Comparison of ENCODE assay signal across 17 mouse cellular contexts in the genomic region with DNA sequence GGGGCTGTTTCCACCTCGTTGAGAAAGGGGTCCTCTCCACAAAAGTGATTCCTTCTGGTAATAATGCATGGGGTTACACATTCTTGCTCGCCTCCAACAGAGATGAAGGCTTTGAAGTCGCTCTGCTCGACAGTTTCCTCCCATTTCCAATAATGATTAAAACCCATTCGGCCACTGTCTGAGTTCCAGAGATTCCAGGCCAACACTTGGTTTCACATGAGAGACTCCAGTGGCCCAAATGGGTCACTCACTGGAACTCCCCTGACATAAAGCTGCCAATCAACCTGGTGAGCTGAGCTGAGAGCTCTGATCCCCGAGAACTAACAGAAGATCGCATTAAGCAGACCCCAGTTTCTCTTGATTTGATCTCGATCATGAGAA. TPM values are rescaled to one million over a fixed set of nuclear protein-coding genes. Genes with fewer than 3 reads are reported as not detected.
DNase-seq lines count a peak whose midpoint lies in the region; TF ChIP-seq lines count a peak whose summit lies in the region.
"Had no signal": no experiment of that assay in that cellular context is flagged by ENCODE, and none has a peak within 500 bp of the region (broad histone marks: within the 10 kb centered on the region; RNA-seq: fewer than 3 reads in every experiment).

No protein-coding gene starts in this region.

- peaks cover 39% of the 10 kb centered on the region for H3K4me1 ChIP-seq in kidney, adult 2 months (ENCODE audit: control insufficient read depth, insufficient read depth, low read length)
- H3K4me1 ChIP-seq: hindbrain, embryonic 13.5 days; midbrain, embryonic 13.5 days; neural tube, embryonic 15.5 days had no signal

- intact Hi-C loops in left cerebral cortex, postnatal 25 days (cut with DNase I) = no loop called here

- no peak overlapping the region for H3K4me3 ChIP-seq in kidney, adult 2 months (ENCODE audit: insufficient read depth, low read depth, low read length)
- H3K4me3 ChIP-seq in layer of hippocampus, adult 2 months = no peak overlapping the region
- H3K4me3 ChIP-seq: hindbrain, embryonic 13.5 days; midbrain, embryonic 13.5 days; myocyte; neural tube, embryonic 15.5 days had no signal

- peak; percentile 16 for DNase-seq in testis, postnatal 10 days (ENCODE audit: low spot score)
- DNase-seq in testis, postnatal 14 days (ENCODE audit: low spot score) = no peak
- DNase-seq in kidney, adult 2 months = peak; percentile 94
- peak; percentile 86 for DNase-seq in kidney, postnatal 14 days
- no peak for DNase-seq in thymus, postnatal 4 days
- no peak for DNase-seq in left cerebral cortex, postnatal 25 days (ENCODE audit: low spot score in 2 of 2)
- DNase-seq in layer of hippocampus, adult 2 months (ENCODE audit: low spot score in 2 of 2) = no peak
- DNase-seq: cerebellum, adult 9-10 months; gastrocnemius, postnatal 25 days; heart, postnatal 14 days; lung, adult 2 months; right cerebral cortex, postnatal 4 days had no signal

- no peaks in the 10 kb centered on the region for H3K36me3 ChIP-seq in kidney, adult 2 months (ENCODE audit: control insufficient read depth, insufficient read depth, low read length)
- H3K36me3 ChIP-seq: hindbrain, embryonic 13.5 days; midbrain, embryonic 13.5 days; neural tube, embryonic 15.5 days had no signal

- TF ChIP-seq CTCF in kidney, adult 2 months (conservative IDR thresholded peaks at IDR 0.05; ENCODE audit: insufficient read depth, insufficient read length, low read depth, low read length) = no peak
- TF ChIP-seq CTCF in layer of hippocampus, adult 2 months (conservative IDR thresholded peaks at IDR 0.05) = no peak

- H3K27ac ChIP-seq in kidney, adult 2 months (ENCODE audit: insufficient read depth, low read depth, low read length) = peak overlapping the region; percentile 93
- no peak overlapping the region for H3K27ac ChIP-seq in layer of hippocampus, adult 2 months
- H3K27ac ChIP-seq: hindbrain, embryonic 13.5 days; macrophage; midbrain, embryonic 13.5 days; neural tube, embryonic 15.5 days had no signal

- no peak for TF ChIP-seq POLR2A in kidney, adult 2 months (IDR thresholded peaks at IDR 0.05; ENCODE audit: low read depth, low read length)

- 15% methylated on average over 8 of the region's 8 CpGs for WGBS in kidney, adult 2 months

- H3K27me3 ChIP-seq in kidney, adult 2 months (replicated peaks; ENCODE audit: control insufficient read depth, insufficient read depth, low read length) = no peaks in the 10 kb centered on the region
- H3K27me3 ChIP-seq: hindbrain, embryonic 13.5 days; midbrain, embryonic 13.5 days; neural tube, embryonic 15.5 days had no signal

RNA-seq across cellular contexts. Expression of gene Bicc1, which starts 31.6 kb away (rescaled TPM):
- 69.0 and 78.8 TPM in 2 replicates for polyA plus RNA-seq in kidney, adult 2 months (2012; rRNA removed)
- total RNA-seq in left cerebral cortex, postnatal 25 days (2021) = 1 to 10 TPM; 5.0 to 5.2 TPM
- 1 to 10 TPM; 4.4 to 5.2 TPM for total RNA-seq in layer of hippocampus, adult 2 months (2021)
- polyA plus RNA-seq: macrophage had no signal

Comparison
In these comparisons a context has a peak if more than half of its experiments do, and no peak if none do; other contexts are left out.
1. DNase-seq: peak in testis, postnatal 10 days (single experiment), kidney, adult 2 months (single experiment) and kidney, postnatal 14 days (single experiment); none in testis, postnatal 14 days (single experiment), thymus, postnatal 4 days (single experiment), left cerebral cortex, postnatal 25 days (0 of 2) and layer of hippocampus, adult 2 months (0 of 2).